Mouse (Mus musculus): Measurements from ENCODE around the gene S100a1.

The S100a1 gene

DNA sequence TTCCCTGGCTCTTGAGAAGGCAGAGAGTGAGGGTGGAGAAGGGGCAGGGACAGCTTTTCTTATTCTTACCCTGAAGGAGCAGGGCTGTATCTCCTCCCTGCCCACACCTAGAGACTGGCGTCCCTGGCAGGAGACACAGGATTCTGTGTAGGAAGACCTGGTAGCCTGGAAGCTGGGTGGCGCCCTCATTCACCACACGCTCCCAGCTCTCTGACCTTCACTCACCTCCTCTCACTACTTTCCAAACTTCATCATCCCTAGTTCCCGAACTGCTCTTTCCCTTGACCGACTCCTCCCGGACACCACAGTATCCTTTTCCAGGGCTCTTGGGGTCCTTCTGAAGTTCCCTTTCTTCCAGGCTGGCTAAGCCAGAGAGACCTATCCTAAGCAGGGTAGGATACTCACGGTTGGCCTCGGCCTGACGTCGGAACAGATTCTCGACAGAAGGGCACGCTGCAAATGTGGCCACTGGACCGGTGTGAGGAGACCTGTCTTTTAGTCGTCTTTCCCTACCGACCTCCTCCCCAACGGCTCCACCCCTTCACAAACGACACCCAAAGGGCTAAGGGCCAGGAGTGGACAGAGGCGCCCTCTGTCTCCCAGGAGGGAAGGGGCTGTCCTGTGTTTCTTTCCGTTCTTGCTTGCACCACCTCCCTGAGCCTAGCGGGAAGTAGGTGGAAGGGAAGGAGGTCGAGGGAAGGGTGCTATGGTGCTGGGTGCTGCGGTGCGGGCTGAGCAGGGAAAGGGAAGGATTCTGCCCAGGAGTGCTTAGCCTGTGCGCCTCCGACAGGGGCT lies at the start of gene S100a1, which contains the start of gene S100a13:
TSS of gene S100a1 (minus strand) at position 597 of the 795 bp plus-strand sequence.
TSS of gene S100a13 (plus strand) at position 640 of the 795 bp plus-strand sequence.
- DNase-seq, result peak; percentile 27 to 30

- DNase-seq, result no peak
Measured at GRCm38 (mm10) chr3:90560008-90560628, 45.9 kb upstream of the S100a1 start, which contains the start of gene S100a3. Gene S100a3 (plus strand): TSS chr3:90560578.

DNA sequence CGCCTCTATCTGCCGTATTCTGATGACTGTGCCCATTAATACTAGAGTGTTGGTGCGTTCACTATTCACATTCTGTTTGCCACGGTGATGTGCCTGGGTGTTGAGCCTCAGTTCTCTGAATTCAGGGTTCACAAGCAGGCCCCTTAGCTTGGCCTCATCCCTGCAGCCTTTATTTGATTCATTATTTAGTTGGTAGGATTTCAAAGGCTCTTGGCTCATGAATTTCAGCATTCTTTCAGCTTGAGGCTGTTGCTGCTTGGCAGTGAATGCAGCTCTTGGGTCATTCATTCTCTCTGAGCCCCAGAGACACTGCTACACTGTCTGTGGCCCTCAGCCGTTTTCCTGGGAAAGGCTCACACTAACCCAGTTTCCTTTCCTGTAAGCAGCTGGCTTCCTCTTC lies 41.8 kb upstream of the S100a1 start:
- DNase-seq, result no peak

DNA sequence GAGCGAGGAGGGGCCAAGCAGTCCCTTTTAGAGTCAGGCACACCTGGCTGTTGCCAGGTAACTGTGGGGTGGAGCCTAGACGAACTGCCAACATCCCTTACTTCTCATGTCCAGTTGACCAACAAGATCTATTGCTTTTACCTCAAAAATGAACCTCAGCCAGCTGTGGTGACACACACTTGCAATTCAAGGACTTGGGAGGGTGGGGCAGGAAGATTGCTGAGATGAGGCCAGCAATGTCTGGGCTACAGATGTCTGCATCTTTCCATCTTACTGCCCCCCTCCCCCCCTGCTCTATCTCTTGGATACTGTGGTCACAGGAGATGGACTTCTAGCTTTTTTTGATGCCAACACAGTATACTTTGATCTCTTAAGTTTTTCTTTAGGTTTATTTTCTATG lies 38.0 kb upstream of the S100a1 start:
- DNase-seq, result no peak

DNA sequence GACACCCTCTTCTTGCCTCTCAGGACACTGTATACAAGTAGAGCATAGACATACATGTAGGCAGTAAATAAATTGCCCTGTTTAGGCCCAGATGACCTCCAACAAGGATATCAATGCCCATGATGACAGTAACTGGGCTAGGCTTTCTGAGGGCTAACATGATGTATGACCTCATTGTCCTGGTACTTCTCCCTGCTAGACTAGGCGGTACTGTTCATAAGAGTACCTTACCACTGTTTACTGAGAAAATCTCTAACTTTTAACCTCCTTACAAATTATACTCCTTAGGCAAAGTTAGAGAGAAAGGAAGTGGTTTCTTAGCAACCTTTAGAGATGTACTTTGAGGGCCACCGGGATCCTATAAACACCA lies 36.2 kb upstream of the S100a1 start:
- DNase-seq, result no peak

DNA sequence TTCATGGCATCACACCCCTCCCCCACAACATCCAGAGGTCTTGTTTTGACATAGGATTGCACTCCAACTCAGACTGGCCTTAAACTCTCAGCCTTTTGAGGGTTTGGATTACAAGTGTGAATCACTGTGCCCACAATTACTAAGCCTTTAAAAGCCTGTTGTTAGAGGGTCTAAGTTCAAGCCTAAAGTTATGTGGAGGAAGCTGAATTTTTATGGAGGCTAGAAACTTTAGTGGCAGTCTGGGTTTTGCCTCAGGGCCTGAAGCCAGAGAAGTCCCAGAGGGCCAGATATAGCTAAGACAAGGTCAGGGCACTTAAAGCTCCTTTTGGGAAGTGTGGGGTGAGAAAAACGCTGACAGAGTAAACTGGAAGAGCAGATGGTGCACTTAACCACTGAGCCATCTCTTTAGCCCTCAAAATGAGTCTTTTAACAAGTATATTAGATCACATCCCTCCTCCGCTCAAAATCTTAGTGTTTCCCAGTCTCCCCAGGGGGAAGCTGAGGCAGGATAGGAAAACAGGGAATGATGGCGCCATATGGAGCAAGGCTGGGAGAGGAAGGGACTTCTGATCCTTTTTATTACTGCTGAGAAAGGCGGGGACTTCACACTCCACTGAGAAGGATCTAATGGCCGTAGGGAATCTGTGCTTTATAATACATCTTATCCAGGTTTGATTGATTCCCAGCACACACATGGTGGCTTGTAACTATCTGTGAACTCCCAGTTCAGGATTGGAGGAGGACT lies 35.7 kb upstream of the S100a1 start:
- no peak for DNase-seq

DNA sequence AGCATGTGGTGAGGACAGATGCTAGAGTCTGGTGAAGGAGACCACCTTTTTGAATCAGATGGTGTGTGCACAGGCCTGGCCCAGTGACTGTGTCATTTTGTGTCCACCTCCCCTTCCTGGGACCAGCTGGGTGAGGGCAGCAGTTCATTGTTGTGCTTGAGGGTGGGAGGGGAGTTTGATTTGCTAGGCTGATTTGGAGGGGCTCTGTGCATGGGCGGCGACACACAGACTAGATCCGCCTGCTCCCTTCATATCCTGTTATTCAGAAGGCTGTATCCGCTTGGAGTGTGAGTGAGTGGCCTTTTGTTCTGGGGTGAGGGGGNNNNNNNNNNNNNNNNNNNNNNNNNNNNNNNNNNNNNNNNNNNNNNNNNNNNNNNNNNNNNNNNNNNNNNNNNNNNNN lies 26.7 kb upstream of the S100a1 start:
- DNase-seq, result no peak

GRCm38 (mm10) chr3:90537905-90538296 lies 23.7 kb upstream of the S100a1 start:
- DNase-seq, result no peak

GRCm38 (mm10) chr3:90537141-90537904 lies 23.1 kb upstream of the S100a1 start, which contains the start of gene S100a16:
Gene S100a16 (plus strand): TSS chr3:90537254.
- no peak for DNase-seq

DNA sequence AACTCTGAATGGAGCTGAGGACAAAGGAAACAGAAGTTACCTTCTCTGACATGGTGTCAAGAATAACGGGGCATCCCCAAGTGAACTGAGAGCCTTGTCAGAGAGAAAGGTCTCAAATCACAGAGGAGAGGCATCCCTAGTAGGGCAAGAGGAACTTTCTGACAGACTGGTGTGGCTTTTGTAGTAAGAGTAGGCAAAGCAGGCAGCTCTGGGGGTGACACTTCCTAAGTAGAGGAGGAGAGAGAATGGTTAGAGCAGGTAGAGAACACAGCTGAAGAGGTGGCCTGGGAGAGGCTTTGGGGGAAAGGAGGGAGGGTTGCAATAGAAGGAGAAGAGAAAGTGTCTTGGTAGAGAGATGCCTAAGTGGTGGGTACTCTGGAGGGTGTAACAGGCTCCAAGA lies 21.3 kb upstream of the S100a1 start:
- DNase-seq, result no peak

GRCm38 (mm10) chr3:90531713-90532112 lies 17.5 kb upstream of the S100a1 start:
- DNase-seq, result no peak

- no peak for DNase-seq
Measured at GRCm38 (mm10) chr3:90527291-90527873, 13.2 kb upstream of the S100a1 start.

DNA sequence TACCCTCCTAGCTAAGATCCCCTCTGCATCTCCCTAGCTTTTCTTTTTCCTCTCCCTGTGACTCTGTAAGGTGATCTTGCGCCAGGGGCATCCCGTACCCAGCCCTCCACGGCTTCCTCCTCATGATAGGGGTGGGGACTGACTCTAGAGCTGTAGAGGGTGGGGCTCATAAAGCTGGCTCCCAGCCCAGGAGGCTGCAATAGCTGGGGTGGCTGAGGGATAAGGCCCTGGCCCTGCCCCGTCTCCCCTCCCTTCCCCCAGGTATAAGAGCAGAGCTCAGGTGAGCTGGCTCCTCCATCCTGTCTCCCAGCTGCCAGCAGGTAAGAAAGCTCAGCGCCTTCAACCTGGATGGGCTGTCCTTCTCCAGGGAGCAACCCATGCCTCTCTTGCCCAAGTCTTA lies 12.4 kb upstream of the S100a1 start, which contains the start of gene S100a14:
TSS of gene S100a14 (plus strand) at position 277 of the 400 bp plus-strand sequence.
- no peak for DNase-seq

DNA sequence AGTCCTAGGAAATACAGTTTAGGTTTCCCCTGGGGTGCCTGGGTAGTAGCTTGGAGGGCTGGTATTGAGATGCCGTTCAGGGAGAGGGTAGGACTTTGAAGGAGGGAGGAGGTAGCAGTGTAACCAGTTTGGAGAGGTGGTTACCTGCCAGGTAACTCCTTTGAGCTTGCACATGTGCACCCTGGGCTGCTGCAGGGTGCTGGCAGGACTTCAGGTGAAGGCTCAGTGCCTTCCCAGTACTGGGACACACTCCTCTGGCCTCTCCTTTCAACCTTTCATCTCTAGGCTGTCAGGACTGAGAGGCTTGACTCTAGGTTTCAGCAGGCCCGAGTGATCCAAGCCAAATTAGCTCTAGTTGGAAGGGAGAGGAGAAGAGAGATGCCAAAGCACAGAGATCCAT lies 11.9 kb upstream of the S100a1 start:
- DNase-seq, result no peak

GRCm38 (mm10) chr3:90525421-90525820 lies 11.2 kb upstream of the S100a1 start:
- DNase-seq, result peak; percentile 32 to 43

DNA sequence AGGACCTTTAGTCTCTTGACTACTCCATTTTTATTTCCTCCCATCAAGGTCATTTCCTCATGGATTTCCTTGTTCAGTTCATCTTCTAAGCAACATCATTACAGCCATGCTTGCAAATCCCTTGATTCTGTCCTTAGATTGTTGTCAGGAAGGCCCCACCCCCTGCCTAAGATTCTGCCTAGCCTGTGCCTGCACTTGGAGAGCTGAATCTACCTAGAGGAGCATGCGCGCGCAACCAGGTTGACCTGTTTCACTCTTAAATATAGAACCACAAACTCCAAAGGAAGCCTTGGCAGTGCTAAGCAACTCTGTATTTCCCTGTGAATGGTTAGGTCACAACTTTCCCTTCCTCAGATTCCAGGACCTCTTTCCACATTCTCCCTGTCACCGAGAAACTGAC lies 3.5 kb upstream of the S100a1 start:
- no peak for DNase-seq

- no peak for DNase-seq
Measured at GRCm38 (mm10) chr3:90515789-90516188, 1.6 kb upstream of the S100a1 start.

DNA sequence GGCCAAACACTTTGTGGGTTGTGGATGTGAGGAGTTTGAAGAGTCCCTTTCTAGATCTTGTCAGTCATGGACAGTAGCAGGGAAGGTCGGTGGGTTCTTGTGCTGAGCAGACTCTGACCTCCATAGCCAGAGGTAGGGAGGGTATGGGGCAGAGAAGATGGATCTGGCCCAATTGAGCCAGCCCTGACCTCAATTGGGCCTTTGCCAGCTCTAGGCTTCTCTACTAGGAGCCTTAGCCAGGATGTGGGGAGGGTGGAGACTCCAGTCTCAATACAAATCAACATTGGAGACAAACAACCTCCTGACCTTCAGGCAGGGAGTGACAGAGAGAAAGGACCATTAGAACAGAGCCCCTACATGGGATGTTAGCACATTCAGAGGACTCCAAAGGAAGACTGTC lies 1.1 kb upstream of the S100a1 start:
- no peak for DNase-seq

GRCm38 (mm10) chr3:90514691-90515090 lies 499 bp upstream of the S100a1 start:
- DNase-seq, result peak; percentile 57 to 60

DNA sequence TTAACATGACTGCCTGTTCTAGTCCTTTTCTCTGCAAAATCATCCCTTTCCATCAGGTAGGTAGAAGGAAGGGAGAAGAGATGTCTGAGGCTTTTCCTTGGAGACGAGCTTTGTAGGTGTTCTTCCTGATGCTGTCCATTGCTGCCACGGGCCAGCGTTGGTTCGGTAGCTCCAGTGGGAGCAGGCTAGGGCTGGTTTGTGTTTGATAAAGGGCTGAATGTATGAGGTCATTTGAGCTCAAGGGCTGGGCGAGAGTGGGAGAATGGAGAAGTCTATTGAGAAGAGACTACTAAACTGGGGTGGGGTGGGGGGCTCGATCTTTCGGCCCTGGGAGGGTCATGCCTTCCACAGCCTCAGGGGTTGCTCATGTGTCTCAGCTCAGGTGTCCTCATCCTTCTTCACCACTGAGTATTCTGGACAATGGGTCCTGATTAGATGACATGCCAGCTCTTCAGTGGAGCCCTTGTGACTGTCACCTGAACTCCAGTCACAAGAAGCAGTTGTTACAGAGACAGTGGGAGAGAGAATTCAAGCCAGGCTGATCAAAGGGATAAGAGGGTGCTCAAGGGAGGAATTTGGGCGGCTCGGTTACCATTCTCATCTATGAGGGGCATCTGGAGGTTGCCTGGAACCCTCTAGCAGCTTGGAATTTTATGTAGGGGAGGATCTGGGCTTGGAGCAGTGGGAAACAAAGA lies 1.1 kb downstream of the S100a1 start:
- DNase-seq, result no peak

DNA sequence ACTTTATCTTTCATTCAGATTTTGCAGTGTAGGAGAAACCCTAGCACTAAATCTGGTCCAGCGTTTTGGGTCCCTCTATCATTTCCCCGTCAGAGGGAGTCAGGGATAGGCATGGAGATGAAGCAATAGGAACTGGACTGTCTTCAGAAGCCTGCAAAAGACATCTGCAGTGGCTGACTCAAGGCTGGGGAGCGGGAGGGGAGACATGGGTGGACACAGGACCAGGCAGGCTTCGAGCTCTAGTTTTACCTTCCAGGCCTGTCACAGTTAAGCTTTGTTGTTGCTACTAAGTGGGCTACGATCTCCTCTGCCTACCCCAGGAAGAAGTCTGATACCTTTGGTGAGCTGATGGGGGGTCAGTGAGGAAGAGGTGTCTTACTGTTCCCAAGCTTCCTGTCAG lies 1.9 kb downstream of the S100a1 start:
- no peak for DNase-seq

DNA sequence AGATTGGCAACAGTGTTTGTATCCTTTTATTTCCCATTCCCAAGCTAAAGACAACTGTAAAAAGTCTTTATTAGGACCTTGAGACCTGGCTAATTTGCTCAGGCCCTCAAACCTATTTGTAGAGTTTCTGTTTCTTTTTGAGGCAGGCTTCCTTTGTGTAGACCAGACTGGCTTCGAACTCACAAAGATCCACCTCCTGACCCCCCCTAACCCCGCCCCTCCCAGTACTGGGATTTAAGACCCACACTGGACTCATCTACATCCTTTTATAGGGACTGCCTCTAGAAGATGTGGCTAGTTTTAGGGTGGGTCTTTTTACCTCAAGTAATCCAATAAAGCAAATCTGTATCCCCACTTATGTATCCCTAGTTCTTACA lies 4.5 kb downstream of the S100a1 start:
- DNase-seq, result no peak
